In the genomic region with DNA sequence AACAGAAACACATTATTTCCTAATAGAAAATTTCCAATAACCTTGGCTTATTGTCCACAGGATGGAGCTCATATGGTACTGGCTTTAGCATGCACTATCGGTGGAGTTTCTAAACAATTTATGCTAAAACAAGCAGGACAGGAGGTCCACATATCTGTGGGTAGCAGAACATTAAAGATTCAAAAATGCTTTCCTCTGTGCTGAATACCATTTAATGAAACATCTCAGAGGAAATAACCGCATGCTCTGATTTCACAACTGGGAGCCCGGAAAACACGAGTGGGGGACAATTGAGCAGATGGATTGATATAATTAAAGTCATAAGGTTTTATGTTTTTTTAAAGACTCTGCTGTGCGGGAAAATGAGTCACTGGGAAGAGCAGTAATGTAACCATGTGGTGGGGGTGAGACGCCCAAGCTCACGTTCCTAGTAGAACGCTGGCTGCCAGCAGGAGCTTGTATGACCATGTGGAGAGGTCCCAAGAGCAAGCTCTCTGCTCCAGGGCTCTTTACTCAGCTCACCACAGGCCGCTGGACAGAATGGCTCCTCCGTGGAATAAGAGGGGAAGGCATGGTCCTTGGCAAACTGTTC, we compare ENCODE assay signal across 27 mouse cellular contexts. TPM values are rescaled to one million over a fixed set of nuclear protein-coding genes. Genes with fewer than 3 reads are reported as not detected.
DNase-seq lines count a peak whose midpoint lies in the region; ATAC-seq and TF ChIP-seq lines count a peak whose summit lies in the region.
"Had no signal": no experiment of that assay in that cellular context is flagged by ENCODE, and none has a peak within 500 bp of the region (broad histone marks: within the 10 kb centered on the region; RNA-seq: fewer than 3 reads in every experiment).

No protein-coding gene starts in this region.

- peak; percentile 79 for ATAC-seq in neural tube, embryonic 14.5 days (ENCODE audit: low read depth)
- ATAC-seq in inflammation-experienced regulatory T-cells, adult 6 months: no peak
- ATAC-seq: liver, postnatal 0 days; midbrain, embryonic 13.5 days had no signal

- WGBS in neural tube, embryonic 14.5 days: 44% methylated on average over 10 of the region's 10 CpGs
- 82% methylated on average over 10 of the region's 10 CpGs for WGBS in heart, embryonic 10.5 days

- no peak overlapping the region for H3K9ac ChIP-seq in neural tube, embryonic 14.5 days (replicated peaks; ENCODE audit: low read depth, low read length)
- H3K9ac ChIP-seq: liver, postnatal 0 days; midbrain, embryonic 13.5 days had no signal

- H3K27me3 ChIP-seq in neural tube, embryonic 14.5 days (ENCODE audit: control insufficient read depth, insufficient read depth, low read length): no peaks in the 10 kb centered on the region
- no peaks in the 10 kb centered on the region for H3K27me3 ChIP-seq in heart, embryonic 10.5 days (ENCODE audit: insufficient read depth, poor library complexity, severe bottlenecking)
- H3K27me3 ChIP-seq: CH12.LX; midbrain, embryonic 13.5 days had no signal

- intact Hi-C loops in left cerebral cortex, postnatal 4 days (cut with DNase I): no loop called here

- no peak overlapping the region for H3K4me2 ChIP-seq in neural tube, embryonic 14.5 days (ENCODE audit: low read depth, low read length)
- H3K4me2 ChIP-seq: heart, embryonic 11.5 days; midbrain, embryonic 13.5 days had no signal

- H3K36me3 ChIP-seq in neural tube, embryonic 14.5 days (ENCODE audit: control insufficient read depth, insufficient read depth, low read length): no peaks in the 10 kb centered on the region
- no peaks in the 10 kb centered on the region for H3K36me3 ChIP-seq in heart, embryonic 10.5 days
- H3K36me3 ChIP-seq: limb, embryonic 10.5 days; midbrain, embryonic 13.5 days had no signal

- no peaks in the 10 kb centered on the region for H3K9me3 ChIP-seq in neural tube, embryonic 14.5 days (ENCODE audit: control insufficient read depth, low read length)
- H3K9me3 ChIP-seq in heart, embryonic 10.5 days: no peaks in the 10 kb centered on the region
- H3K9me3 ChIP-seq: limb, embryonic 10.5 days; midbrain, embryonic 13.5 days had no signal

- peaks cover 4% of the 10 kb centered on the region for H3K4me1 ChIP-seq in embryonic fibroblast, embryonic 13.5 days (ENCODE audit: control insufficient read depth, insufficient read depth, low read length)
- H3K4me1 ChIP-seq in neural tube, embryonic 14.5 days (ENCODE audit: control insufficient read depth, insufficient read depth, low read length): no peaks in the 10 kb centered on the region
- peaks cover 5% of the 10 kb centered on the region; the same call in 1 of the 2 replicates for H3K4me1 ChIP-seq in heart, embryonic 10.5 days
- H3K4me1 ChIP-seq: limb, embryonic 10.5 days had no signal

- no peak for TF ChIP-seq POLR2A in embryonic fibroblast, embryonic 13.5 days (IDR thresholded peaks at IDR 0.05; ENCODE audit: low read depth, low read length)

- no peak for TF ChIP-seq CTCF in embryonic fibroblast, embryonic 13.5 days (IDR thresholded peaks at IDR 0.05; ENCODE audit: borderline replicate concordance, insufficient read depth, low read length)

- DNase-seq in frontal cortex, postnatal 36 days (ENCODE audit: low spot score in 2 of 2): peak; percentile 6 to 24
- DNase-seq in frontal cortex, postnatal 25 days (ENCODE audit: low spot score in 2 of 2): no peak
- DNase-seq in left cerebral cortex, adult 18-20 months (ENCODE audit: low spot score in 2 of 2): peak; percentile 3 to 13
- DNase-seq in left cerebral cortex, postnatal 4 days: no peak
- no peak for DNase-seq in heart, embryonic 10.5 days (ENCODE audit: low spot score)
- DNase-seq: adrenal gland, postnatal 36 days; cerebellum, adult 18-20 months; cerebellum, postnatal 25 days; embryo, embryonic 11 days; gastrocnemius, adult 2 months; heart, postnatal 14 days; kidney, adult 8-10 months; kidney, postnatal 25 days; liver, postnatal 0 days; lung, postnatal 14 days had no signal

- no peak overlapping the region for H3K4me3 ChIP-seq in embryonic fibroblast, embryonic 13.5 days (ENCODE audit: insufficient read depth, low read length)
- no peak overlapping the region for H3K4me3 ChIP-seq in neural tube, embryonic 14.5 days (ENCODE audit: low read depth, low read length)
- H3K4me3 ChIP-seq in heart, embryonic 10.5 days: no peak overlapping the region
- H3K4me3 ChIP-seq: gastrocnemius, adult 2 months; limb, embryonic 10.5 days; midbrain, embryonic 13.5 days; myocyte had no signal

- peak overlapping the region; percentile 59; the same call in 1 of the 2 replicates for H3K27ac ChIP-seq in embryonic fibroblast, embryonic 13.5 days (ENCODE audit: insufficient read depth, low read length)
- H3K27ac ChIP-seq in neural tube, embryonic 14.5 days (ENCODE audit: low read depth, low read length): no peak overlapping the region
- H3K27ac ChIP-seq in heart, embryonic 10.5 days: no peak overlapping the region
- H3K27ac ChIP-seq: gastrocnemius, adult 2 months; limb, embryonic 10.5 days; midbrain, embryonic 13.5 days had no signal

RNA-seq across cellular contexts. Expression of a gene that starts 58.5 kb away (rescaled TPM):
- 1 to 10 TPM; 2.9 to 3.8 TPM for total RNA-seq in left cerebral cortex, adult 18-20 months (2021)
- total RNA-seq in left cerebral cortex, postnatal 4 days (2021): 1 to 10 TPM; 7.6 to 8.5 TPM
- not detected in 2 replicates for polyA plus RNA-seq in embryonic fibroblast, embryonic 13.5 days (2011; ENCODE audit: insufficient read length, low read depth, missing spikeins)
- polyA plus RNA-seq in neural tube, embryonic 14.5 days (2014; fragmentation: Nextera tagmentation; extraction: Ambion mirVana): 11.2 and 13.8 TPM in 2 replicates
- polyA plus RNA-seq in inflammation-experienced regulatory T-cells, adult 6 months (2017; shearing (Covaris generic)): under 1 TPM in 1 of 3 experiments, not detected in 2; 0.44 TPM
- 1.5 and 2.3 TPM in 2 replicates for polyA plus RNA-seq in heart, embryonic 10.5 days (2016; fragmentation: Nextera tagmentation; extraction: Ambion mirVana)
- total RNA-seq: adrenal gland, postnatal 36 days; CH12.LX; gastrocnemius, adult 2 months; heart, postnatal 14 days; liver, adult 2 months; megakaryocyte, adult 5-6 weeks; MEL had no signal
- polyA plus RNA-seq: liver, adult 2 months; liver, postnatal 0 days; myocyte; thymus, postnatal 0 days had no signal

Comparison
In these comparisons a context has a peak if more than half of its experiments do, and no peak if none do; other contexts are left out.
1. DNase-seq: peak in frontal cortex, postnatal 36 days (2 of 2) and left cerebral cortex, adult 18-20 months (2 of 2); none in frontal cortex, postnatal 25 days (0 of 2), left cerebral cortex, postnatal 4 days (single experiment) and heart, embryonic 10.5 days (single experiment).